Mouse (Mus musculus) erythroblast, embryonic 14.5 days (primary cell): Measurements from ENCODE around the gene Zcchc24.

Experiments used
- GATA1 ChIP-seq: IDR thresholded peaks from 2 replicates; pipeline ENCODE4 v1.6.1; 2012; ENCODE audit warnings: low read length, inconsistent platforms, mixed read lengths
- TAL1 ChIP-seq: IDR thresholded peaks from 3 replicates; pipeline ENCODE4 v1.6.1; 2012; ENCODE audit warnings: low read length, inconsistent platforms, mixed read lengths

DNA sequence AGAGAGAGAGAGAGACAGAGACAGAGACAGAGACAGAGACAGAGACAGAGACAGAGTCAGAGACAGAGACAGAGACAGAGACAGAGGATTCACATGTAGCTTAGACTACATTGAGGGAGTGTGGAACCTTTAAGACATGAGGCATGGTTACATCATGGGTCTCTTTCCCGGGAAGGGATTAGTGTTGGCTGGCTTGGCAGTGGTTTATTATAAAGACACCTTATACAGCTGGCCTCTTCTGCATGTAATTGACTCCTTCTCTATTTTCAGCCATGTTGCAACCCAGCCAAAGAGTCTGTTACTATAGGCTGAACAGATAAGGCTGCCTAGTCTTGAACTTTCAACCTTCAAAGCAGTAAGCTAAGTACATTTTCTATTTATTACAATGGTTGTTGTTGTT is 21.1 kb upstream of the Zcchc24 start:
- TF ChIP-seq TAL1 (no peak), GATA1 (no peak)
